16 mouse cellular contexts compared by ENCODE assay signal in genomic region chr4:95467526-95467925, GRCm38 (mm10).
"Had no signal": no experiment of that assay in that cellular context is flagged by ENCODE, and none has a peak within 500 bp of the region (broad histone marks: within the 10 kb centered on the region; RNA-seq: fewer than 3 reads in every experiment).

No protein-coding gene starts in this region.

- DNase-seq: liver, embryonic 13.5 days; liver, postnatal 0 days; lung, adult 2 months; midbrain, embryonic 14.5 days; right cerebral cortex, postnatal 14 days; thymus, adult 2 months; thymus, postnatal 25 days; thymus, postnatal 4 days had no signal

- ATAC-seq: liver, postnatal 0 days had no signal

- H3K9ac ChIP-seq: liver, embryonic 13.5 days; liver, embryonic 15.5 days; liver, postnatal 0 days; lung, embryonic 15.5 days; midbrain, embryonic 12.5 days; neural tube, embryonic 12.5 days; stomach, embryonic 15.5 days had no signal

- H3K27me3 ChIP-seq: liver, embryonic 13.5 days; liver, embryonic 15.5 days; lung, embryonic 15.5 days; midbrain, embryonic 12.5 days; neural tube, embryonic 12.5 days; stomach, embryonic 15.5 days had no signal

- H3K4me3 ChIP-seq: liver, embryonic 13.5 days; liver, embryonic 15.5 days; lung, embryonic 15.5 days; midbrain, embryonic 12.5 days; neural tube, embryonic 12.5 days; stomach, embryonic 15.5 days had no signal

- H3K9me3 ChIP-seq: liver, embryonic 13.5 days; liver, embryonic 15.5 days; lung, embryonic 15.5 days; midbrain, embryonic 12.5 days; neural tube, embryonic 12.5 days; stomach, embryonic 15.5 days had no signal

- H3K27ac ChIP-seq: liver, embryonic 13.5 days; liver, embryonic 15.5 days; lung, embryonic 15.5 days; macrophage; midbrain, embryonic 12.5 days; neural tube, embryonic 12.5 days; stomach, embryonic 15.5 days; stomach, postnatal 0 days had no signal

- H3K4me2 ChIP-seq: liver, embryonic 11.5 days; liver, embryonic 13.5 days; liver, embryonic 15.5 days; lung, embryonic 15.5 days; midbrain, embryonic 12.5 days; neural tube, embryonic 12.5 days; stomach, embryonic 15.5 days had no signal

- H3K36me3 ChIP-seq: liver, embryonic 13.5 days; liver, embryonic 15.5 days; lung, embryonic 15.5 days; midbrain, embryonic 12.5 days; neural tube, embryonic 12.5 days; stomach, embryonic 15.5 days had no signal

- H3K4me1 ChIP-seq: liver, embryonic 13.5 days; liver, embryonic 15.5 days; lung, embryonic 15.5 days; midbrain, embryonic 12.5 days; neural tube, embryonic 12.5 days; stomach, embryonic 15.5 days had no signal
